Mouse (Mus musculus) CD4-positive helper T cell, adult 2 months (primary cell): Measurements from ENCODE around the gene Hecw1.
"Not testable (repeated sequence)": the region's sequence is repeated elsewhere in the genome, so short reads cannot be mapped to it uniquely, and the experiment has no call there.

Source experiments
- DNase-seq: peaks from one replicate; pipeline ENCODE4 v3.0.0-alpha.2; 2012; ENCODE audit warnings: low read depth, missing footprints, low spot score

Hecw1 gene

GRCm38 (mm10) chr13:14374470-14374869 is 148.6 kb downstream of the Hecw1 start:
- no peak for DNase-seq

GRCm38 (mm10) chr13:14365546-14365945 is 157.5 kb downstream of the Hecw1 start:
- no peak for DNase-seq

GRCm38 (mm10) chr13:14327252-14327651 is 195.8 kb downstream of the Hecw1 start:
- no peak for DNase-seq

DNA sequence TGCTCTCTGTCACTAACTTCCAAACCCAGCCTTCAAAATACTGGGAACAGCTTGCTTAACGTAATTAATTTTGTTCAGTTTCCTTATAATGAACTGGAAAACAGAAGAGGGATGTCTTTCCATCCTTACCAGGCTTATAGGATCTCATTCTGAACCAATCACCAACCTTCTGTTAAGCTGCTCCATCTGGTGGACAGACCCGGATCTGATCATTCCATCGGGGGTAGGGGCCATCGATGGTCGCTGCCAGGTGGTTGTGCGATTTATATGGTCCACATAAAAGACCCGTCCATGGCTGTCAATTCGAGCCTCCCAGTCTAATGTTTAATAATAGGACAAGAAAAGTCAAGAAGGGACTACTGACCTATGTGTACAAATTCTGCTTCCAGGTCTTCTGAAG is 216.4 kb downstream of the Hecw1 start:
- DNase-seq = no peak

DNA sequence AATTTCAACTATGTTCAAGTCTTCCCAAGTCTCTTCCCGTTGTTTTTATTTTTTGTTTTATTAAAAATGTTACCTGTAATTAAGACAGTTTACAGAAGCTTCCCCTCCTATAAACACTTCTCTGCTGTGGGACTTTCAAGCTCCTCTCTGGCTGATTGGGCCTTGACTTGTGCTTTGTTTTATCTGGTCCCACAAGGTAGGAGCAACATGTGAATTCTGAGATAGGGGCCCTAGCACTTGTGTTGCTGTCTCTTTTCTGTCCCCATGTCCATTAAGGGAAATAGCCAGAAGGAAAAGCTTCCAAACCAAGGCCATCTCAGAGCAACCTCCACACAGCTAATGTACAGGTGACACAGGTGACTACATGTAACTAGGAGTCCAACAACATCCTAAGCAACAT is 218.9 kb downstream of the Hecw1 start:
- no peak for DNase-seq

- no peak for DNase-seq
Observed at GRCm38 (mm10) chr13:14302921-14303320, 220.1 kb downstream of the Hecw1 start.

DNA sequence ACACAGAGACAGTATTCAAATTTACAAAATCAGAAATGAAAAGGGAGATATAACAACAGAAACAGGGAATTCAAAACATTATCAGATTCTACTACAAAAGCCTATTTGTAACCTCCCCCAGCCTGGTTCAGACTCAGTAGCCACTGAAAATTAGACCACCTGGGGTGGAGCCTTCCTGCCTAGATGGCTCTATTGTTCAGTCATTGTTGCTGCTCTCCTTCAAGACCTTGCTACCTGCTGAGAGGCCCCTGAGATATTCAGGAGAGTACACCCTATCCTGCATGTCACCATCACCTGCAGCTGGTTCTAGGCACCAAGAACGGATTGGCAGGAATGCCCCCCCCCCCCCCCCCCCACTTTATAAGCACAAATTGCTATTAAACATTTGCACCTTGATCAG is 233.0 kb downstream of the Hecw1 start:
- DNase-seq = no peak

DNA sequence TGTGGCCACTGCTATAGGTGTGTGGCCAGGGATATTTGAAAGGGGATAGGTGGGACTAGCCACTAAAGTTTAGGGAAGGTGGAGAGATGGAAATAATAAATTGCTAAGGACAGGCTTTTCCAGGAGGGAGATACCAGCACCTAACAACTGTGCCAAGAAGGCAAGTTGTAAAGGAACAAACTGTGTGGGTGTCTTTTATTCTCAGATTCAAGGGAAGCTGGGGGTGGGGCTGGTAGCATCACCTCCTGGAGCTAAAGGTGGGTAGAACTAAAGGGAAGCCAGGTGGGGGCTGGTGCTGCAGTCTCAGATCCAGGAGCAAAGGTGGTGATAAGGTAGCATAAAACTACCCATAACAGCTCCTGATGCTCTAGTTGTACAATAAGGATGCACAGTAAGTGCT is 251.6 kb downstream of the Hecw1 start:
- DNase-seq = no peak

DNA sequence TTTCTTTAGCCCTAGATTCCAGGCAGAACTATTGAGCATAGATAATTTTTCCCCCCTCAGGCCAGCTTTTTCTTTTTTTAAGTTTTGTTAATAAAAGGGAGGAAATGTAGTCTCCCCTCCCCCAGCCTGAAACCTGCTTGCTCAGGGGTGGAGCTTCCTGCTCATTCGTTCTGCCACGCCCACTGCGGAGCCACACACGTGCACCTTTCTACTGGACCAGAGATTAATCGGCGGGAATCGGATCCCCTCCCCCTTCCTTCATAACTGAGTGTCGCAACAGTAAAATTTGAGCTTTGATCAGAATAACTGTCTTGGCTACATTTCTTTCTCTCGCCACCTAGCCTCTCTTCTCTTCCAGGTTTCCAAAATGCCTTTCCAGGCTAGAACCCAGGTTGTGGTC is 262.1 kb downstream of the Hecw1 start:
- DNase-seq = not testable (repeated sequence)

DNA sequence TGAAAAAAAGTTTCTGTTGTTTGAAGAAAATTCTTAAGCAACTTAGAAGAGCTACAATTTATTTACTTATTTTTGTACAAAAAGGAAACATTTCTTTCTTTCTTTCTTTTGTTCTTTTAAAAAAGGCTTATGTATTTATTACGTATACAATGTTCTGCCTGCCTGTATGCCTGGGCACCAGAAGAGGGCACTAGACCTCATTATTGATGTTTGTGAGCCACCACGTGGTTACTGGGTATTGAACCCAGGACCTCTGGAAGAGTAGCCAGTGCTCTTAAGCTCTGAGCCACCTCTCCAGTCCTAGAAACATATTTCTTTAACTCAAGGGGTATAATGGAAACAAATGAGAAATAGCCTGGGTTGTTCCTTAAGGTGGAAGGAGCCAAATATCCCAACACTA is 277.1 kb downstream of the Hecw1 start:
- no peak for DNase-seq

GRCm38 (mm10) chr13:14179669-14180068 is 343.4 kb downstream of the Hecw1 start:
- no peak for DNase-seq

GRCm38 (mm10) chr13:14177989-14178388 is 345.0 kb downstream of the Hecw1 start:
- DNase-seq = no peak
